Mouse (Mus musculus) intestine, embryonic 14.5 days (tissue): ENCODE measurements at regions not wholly inside any gene's neighbourhood (a gene's known extent, or its start where the extent isn't known, plus 50 kb on each side); places are given as distances from the start of the nearest gene placed in this dataset.

Experiments
- ATAC-seq: fragments of 200-750 bp; cut with Nextera tagmentation; replicated peaks from 2 replicates; pipeline ENCODE4 v1.8.0; 2017; ENCODE audit warnings: low read depth, moderate number of reproducible peaks, moderate TSS enrichment, moderate library complexity; ENCODE audit not compliant: low FRiP score, low TSS enrichment
- DNase-seq: peaks from one replicate; pipeline ENCODE4 v3.0.0-alpha.2; 2018; ENCODE audit warnings: low spot score
- H3K27ac ChIP-seq: fragments of 300-500 bp; sonication (generic); 2 replicates; pipeline ENCODE4 v1.5.1; 2014; ENCODE audit warnings: low read depth, mild to moderate bottlenecking, control low read depth
- H3K27me3 ChIP-seq: fragments of 300-500 bp; sonication (generic); replicated peaks from 2 replicates; pipeline ENCODE4 v1.6.1; 2014; ENCODE audit warnings: low read length, control low read depth; ENCODE audit not compliant: control insufficient read depth, insufficient read depth
- H3K36me3 ChIP-seq: fragments of 300-500 bp; sonication (generic); 2 replicates; pipeline ENCODE4 v1.6.1; 2014; ENCODE audit warnings: low read length, control low read depth; ENCODE audit not compliant: control insufficient read depth, insufficient read depth
- H3K4me1 ChIP-seq: fragments of 300-500 bp; sonication (generic); replicated peaks from 2 replicates; pipeline ENCODE4 v1.6.1; 2014; ENCODE audit warnings: low read length, control low read depth, mixed read lengths; ENCODE audit not compliant: control insufficient read depth, insufficient read depth
- H3K4me2 ChIP-seq: fragments of 300-500 bp; sonication (generic); 2 replicates; pipeline ENCODE4 v1.6.1; 2014; ENCODE audit warnings: low read length
- H3K4me3 ChIP-seq: fragments of 300-500 bp; sonication (generic); 2 replicates; pipeline ENCODE4 v1.5.1; 2014; ENCODE audit warnings: low read depth, low read length, control low read depth, mixed read lengths
- H3K9ac ChIP-seq: fragments of 300-500 bp; sonication (generic); 2 replicates; pipeline ENCODE4 v1.6.1; 2014; ENCODE audit warnings: mild to moderate bottlenecking, low read length
- H3K9me3 ChIP-seq: fragments of 300-500 bp; sonication (generic); 2 replicates; pipeline ENCODE4 v1.6.1; 2016; ENCODE audit warnings: low read length, control low read depth; ENCODE audit not compliant: control insufficient read depth
- WGBS: fragments of 180-500 bp; shearing (Covaris S2); extraction: QIAGEN DNeasy Blood & Tissue Kit; methylation state at CpG from one replicate; pipeline ENCODE4 v1.1.7; 2014; 5-methylcytosine and 5-hydroxymethylcytosine counted together

GRCm38 (mm10) chr12:92509494-92509893, 660.5 kb upstream of the Sel1l start:
- WGBS, result 61% methylated on average over 7 of the region's 7 CpGs
- no peak for DNase-seq

GRCm38 (mm10) chr12:92508796-92509489, 660.0 kb upstream of the Sel1l start:
- Histone ChIP-seq H3K27me3 (no peaks in the 10 kb centered on the region), H3K4me1 (no peaks in the 10 kb centered on the region), H3K4me3 (no peak overlapping the region), H3K27ac (no peak overlapping the region), H3K4me2 (no peak overlapping the region), H3K9me3 (no peaks in the 10 kb centered on the region), H3K36me3 (no peaks in the 10 kb centered on the region), H3K9ac (no peak overlapping the region)
- no peak for DNase-seq
- WGBS, result 75% methylated on average over 5 of the region's 5 CpGs
- no peak for ATAC-seq

More at GRCm38 (mm10) chr12:92509494-92509893, 660.5 kb upstream of the Sel1l start:
- Histone ChIP-seq H3K4me1 (no peaks in the 10 kb centered on the region), H3K9ac (no peak overlapping the region), H3K27ac (no peak overlapping the region), H3K27me3 (no peaks in the 10 kb centered on the region), H3K4me3 (no peak overlapping the region), H3K36me3 (no peaks in the 10 kb centered on the region), H3K9me3 (no peaks in the 10 kb centered on the region), H3K4me2 (no peak overlapping the region)
- no peak for ATAC-seq

GRCm38 (mm10) chr12:92483984-92484383, 635.0 kb upstream of the Sel1l start:
- Histone ChIP-seq H3K4me1 (no peaks in the 10 kb centered on the region), H3K27ac (no peak overlapping the region), H3K27me3 (no peaks in the 10 kb centered on the region), H3K9ac (no peak overlapping the region), H3K36me3 (no peaks in the 10 kb centered on the region), H3K4me3 (no peak overlapping the region), H3K4me2 (no peak overlapping the region), H3K9me3 (no peaks in the 10 kb centered on the region)
- ATAC-seq (no peak), DNase-seq (no peak)
- 86% methylated on average over 1 of the region's 1 CpGs for WGBS

GRCm38 (mm10) chr12:92474293-92475062, 625.5 kb upstream of the Sel1l start:
- DNase-seq (no peak), ATAC-seq (no peak)
- H3K27me3 ChIP-seq, result no peaks in the 10 kb centered on the region
- no peak overlapping the region for H3K4me2 ChIP-seq
- H3K27ac ChIP-seq, result no peak overlapping the region
- 66% methylated on average over 4 of the region's 4 CpGs for WGBS
- H3K4me3 ChIP-seq, result no peak overlapping the region
- H3K36me3 ChIP-seq, result no peaks in the 10 kb centered on the region
- H3K9me3 ChIP-seq, result no peaks in the 10 kb centered on the region
- no peak overlapping the region for H3K9ac ChIP-seq
- no peaks in the 10 kb centered on the region for H3K4me1 ChIP-seq

GRCm38 (mm10) chr12:92451110-92451818, 602.3 kb upstream of the Sel1l start:
- Histone ChIP-seq H3K4me2 (no peak overlapping the region), H3K27ac (no peak overlapping the region), H3K4me3 (no peak overlapping the region), H3K9me3 (no peaks in the 10 kb centered on the region), H3K4me1 (no peaks in the 10 kb centered on the region), H3K9ac (no peak overlapping the region), H3K27me3 (no peaks in the 10 kb centered on the region), H3K36me3 (no peaks in the 10 kb centered on the region)
- 75% methylated on average over 6 of the region's 6 CpGs for WGBS
- no peak for DNase-seq
- no peak for ATAC-seq

- H3K27ac ChIP-seq, result no peak overlapping the region
- no peaks in the 10 kb centered on the region for H3K4me1 ChIP-seq
- H3K9me3 ChIP-seq, result no peaks in the 10 kb centered on the region
- H3K27me3 ChIP-seq, result no peaks in the 10 kb centered on the region
- ATAC-seq, result no peak
- H3K9ac ChIP-seq, result no peak overlapping the region
- no peak overlapping the region for H3K4me3 ChIP-seq
- H3K4me2 ChIP-seq, result no peak overlapping the region
- WGBS, result 70% methylated on average over 4 of the region's 4 CpGs
- no peaks in the 10 kb centered on the region for H3K36me3 ChIP-seq
- no peak for DNase-seq
These were observed 569.5 kb upstream of the Sel1l start for GRCm38 (mm10) chr12:92418458-92418857.

- ATAC-seq (no peak), DNase-seq (peak; percentile 56)
- H3K36me3 ChIP-seq, result no peaks in the 10 kb centered on the region
- H3K9ac ChIP-seq, result no peak overlapping the region
- H3K27ac ChIP-seq, result no peak overlapping the region
- H3K9me3 ChIP-seq, result no peaks in the 10 kb centered on the region
- H3K4me3 ChIP-seq, result no peak overlapping the region
- no peaks in the 10 kb centered on the region for H3K27me3 ChIP-seq
- H3K4me1 ChIP-seq, result no peaks in the 10 kb centered on the region
- no peak overlapping the region for H3K4me2 ChIP-seq
These were observed 556.5 kb upstream of the Sel1l start for GRCm38 (mm10) chr12:92405506-92405905.

GRCm38 (mm10) chr12:92400987-92401386, 552.0 kb upstream of the Sel1l start:
- no peak for DNase-seq
- H3K4me1 ChIP-seq, result no peaks in the 10 kb centered on the region
- H3K27ac ChIP-seq, result no peak overlapping the region
- H3K36me3 ChIP-seq, result no peaks in the 10 kb centered on the region
- no peaks in the 10 kb centered on the region for H3K27me3 ChIP-seq
- no peaks in the 10 kb centered on the region for H3K9me3 ChIP-seq
- H3K9ac ChIP-seq, result no peak overlapping the region
- no peak overlapping the region for H3K4me3 ChIP-seq
- WGBS, result 46% methylated on average over 1 of the region's 1 CpGs
- no peak overlapping the region for H3K4me2 ChIP-seq
- no peak for ATAC-seq
